Mouse (Mus musculus) thymus, postnatal 14 days (tissue): ENCODE results near the gene Hspa5.
"Not testable (repeated sequence)": the region's sequence is repeated elsewhere in the genome, so short reads cannot be mapped to it uniquely, and the experiment has no call there.

Experiments used
- DNase-seq: peaks from one replicate; pipeline ENCODE4 v3.0.0; 2021

The Hspa5 gene

DNA sequence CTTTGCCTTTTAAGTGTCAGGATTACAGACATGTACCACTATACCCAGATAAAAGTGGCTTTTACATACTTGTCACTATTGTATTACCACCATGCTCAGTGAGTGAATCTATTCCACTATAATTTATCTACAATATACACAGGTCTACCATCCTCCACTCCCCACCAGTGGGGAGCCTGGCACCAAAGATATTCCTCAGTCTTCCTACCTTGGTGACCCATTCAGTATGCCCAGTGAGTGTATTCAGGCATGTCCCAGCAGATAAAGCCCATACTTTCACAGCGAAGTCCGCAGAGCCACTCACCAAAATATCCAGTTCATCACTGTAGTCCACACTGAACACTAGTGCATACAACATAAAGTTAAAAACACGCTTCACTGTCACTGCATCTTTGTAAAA is 39.0 kb downstream of the Hspa5 start:
- DNase-seq = no peak

DNA sequence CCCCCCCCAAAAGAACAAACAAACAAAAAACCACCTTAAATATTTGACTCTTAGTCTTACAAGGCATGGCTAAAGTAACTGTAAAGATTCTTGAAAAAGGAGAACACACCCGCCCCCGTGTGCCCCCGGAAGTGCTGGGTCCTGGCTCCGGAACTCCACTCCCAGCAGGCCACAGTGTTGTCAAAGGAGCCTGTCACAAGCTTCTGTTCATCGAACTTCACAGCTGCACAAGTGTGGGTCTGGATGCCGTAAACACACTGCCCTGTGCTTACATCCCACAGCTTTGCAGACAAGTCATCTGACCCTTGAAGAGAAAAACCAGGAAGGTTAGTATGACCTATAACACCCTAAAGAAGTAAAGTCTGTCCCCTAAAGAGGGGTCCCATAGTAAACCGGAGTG is 40.9 kb downstream of the Hspa5 start:
- DNase-seq = no peak

GRCm38 (mm10) chr2:34815893-34816292 is 44.1 kb downstream of the Hspa5 start:
- DNase-seq = not testable (repeated sequence)

GRCm38 (mm10) chr2:34818492-34818891 is 46.7 kb downstream of the Hspa5 start:
- DNase-seq = no peak

GRCm38 (mm10) chr2:34825827-34826459 is 54.2 kb downstream of the Hspa5 start, which contains the start of gene Fbxw2:
Fbxw2 (minus strand) TSS chr2:34826311.
- DNase-seq = peak; percentile 93

DNA sequence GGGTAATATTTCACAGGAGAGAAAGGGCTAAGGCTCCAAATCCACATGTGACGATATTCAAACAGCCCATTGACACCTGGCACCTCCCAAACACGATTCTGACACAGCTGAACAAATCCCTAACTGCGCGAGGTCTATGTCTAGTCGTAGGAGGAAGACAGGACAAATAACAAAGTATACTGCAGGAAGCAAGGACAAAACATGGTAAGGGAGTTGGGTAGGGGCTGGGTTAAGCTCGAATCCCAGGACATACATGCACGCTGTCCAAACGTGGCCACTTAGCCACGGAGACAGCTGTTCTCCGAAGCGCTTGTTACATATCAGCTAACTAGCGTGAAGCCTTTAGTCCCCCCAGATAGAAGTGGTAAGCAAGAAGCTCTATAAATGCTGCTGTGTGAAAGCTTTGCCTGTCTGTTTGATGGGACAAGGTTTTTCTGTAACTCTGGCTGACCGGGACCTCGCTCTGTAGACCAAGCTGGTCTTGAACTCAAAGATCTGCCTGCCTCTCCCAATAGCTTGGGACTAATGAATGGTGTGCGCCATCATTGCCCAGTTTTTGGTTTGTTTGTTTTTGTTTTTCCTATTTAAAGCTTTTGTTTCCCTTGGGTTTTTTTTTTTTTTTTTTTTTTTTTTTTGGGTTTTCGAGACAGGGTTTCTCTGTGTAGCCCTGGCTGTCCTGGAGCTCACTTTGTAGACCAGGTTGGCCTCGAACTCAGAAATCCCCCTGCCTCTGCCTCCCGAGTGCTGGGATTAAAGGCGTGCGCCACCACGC is 54.9 kb downstream of the Hspa5 start:
- no peak for DNase-seq
